Mouse (Mus musculus): ENCODE data around the gene Cabp1. TPM values are rescaled to one million over a fixed set of nuclear protein-coding genes. Genes with fewer than 3 reads are reported as not detected.
A peak's percentile ranks its signal among the peaks of the same experiment; 100 is the strongest.
"Not testable (repeated sequence)": the region's sequence is repeated elsewhere in the genome, so short reads cannot be mapped to it uniquely, and the experiment has no call there.

Cabp1 gene
- total RNA-seq, 2 experiments from 2014 or later = 319 to 335 TPM

GRCm38 (mm10) chr5:115167396-115167795, 26.8 kb downstream of the Cabp1 start:
- no peak for DNase-seq (ENCODE audit: extremely low spot score in 1 of 2, low spot score in 2 of 2)
- TF ChIP-seq CTCF (IDR thresholded peaks at IDR 0.05) = no peak
- intact Hi-C loops (cut with DNase I) = no loop called here
- H3K4me3 ChIP-seq = no peak overlapping the region
- H3K27ac ChIP-seq = no peak overlapping the region

GRCm38 (mm10) chr5:115166815-115167194, 27.4 kb downstream of the Cabp1 start:
- H3K4me3 ChIP-seq = no peak overlapping the region
- intact Hi-C loops (cut with DNase I) = no loop called here
- no peak for DNase-seq (ENCODE audit: extremely low spot score in 1 of 2, low spot score in 2 of 2)
- H3K27ac ChIP-seq = no peak overlapping the region
- TF ChIP-seq CTCF (IDR thresholded peaks at IDR 0.05) = no peak

GRCm38 (mm10) chr5:115165895-115166814, 28.0 kb downstream of the Cabp1 start:
- no peak for DNase-seq (ENCODE audit: extremely low spot score in 1 of 2, low spot score in 2 of 2)
- TF ChIP-seq CTCF (IDR thresholded peaks at IDR 0.05) = no peak; the same call in none of the 2 replicates
- Histone ChIP-seq H3K4me3 (no peak overlapping the region), H3K27ac (no peak overlapping the region)
- intact Hi-C loops (cut with DNase I) = no loop called here

- H3K27ac ChIP-seq = no peak overlapping the region
- no peak overlapping the region for H3K4me3 ChIP-seq
- peak; percentile 59 for TF ChIP-seq CTCF (IDR thresholded peaks at IDR 0.05)
- intact Hi-C loops (cut with DNase I) = no loop called here
- DNase-seq (ENCODE audit: extremely low spot score in 1 of 2, low spot score in 2 of 2) = no peak
These were observed 28.8 kb downstream of the Cabp1 start for GRCm38 (mm10) chr5:115165351-115165750.

- not testable (repeated sequence) for DNase-seq (ENCODE audit: extremely low spot score in 1 of 2, low spot score in 2 of 2); H3K4me3 ChIP-seq; H3K27ac ChIP-seq
- intact Hi-C loops (cut with DNase I) = loop anchor here (5.0 kb wide), 1 partner anchor 187 kb away; no protein-coding TSS in a partner anchor
These were observed 29.7 kb downstream of the Cabp1 start for GRCm38 (mm10) chr5:115164446-115164845.

GRCm38 (mm10) chr5:115163563-115163962, 30.6 kb downstream of the Cabp1 start:
- DNase-seq (ENCODE audit: extremely low spot score in 1 of 2, low spot score in 2 of 2) = peak; percentile 53 to 58

GRCm38 (mm10) chr5:115161940-115162279, 32.3 kb downstream of the Cabp1 start:
- H3K4me3 ChIP-seq; DNase-seq (ENCODE audit: extremely low spot score in 1 of 2, low spot score in 2 of 2); H3K27ac ChIP-seq: not testable (repeated sequence)
- intact Hi-C loops (cut with DNase I) = loop anchor here (5.0 kb wide), 1 partner anchor 185 kb away; no protein-coding TSS in a partner anchor

More at GRCm38 (mm10) chr5:115163563-115163962, 30.6 kb downstream of the Cabp1 start:
- Histone ChIP-seq H3K27ac (no peak overlapping the region), H3K4me3 (no peak overlapping the region)
- intact Hi-C loops (cut with DNase I) = loop anchor here (5.0 kb wide), 1 partner anchor 186 kb away; no protein-coding TSS in a partner anchor
- TF ChIP-seq CTCF (IDR thresholded peaks at IDR 0.05) = peak; percentile 63

GRCm38 (mm10) chr5:115161064-115161939, 32.9 kb downstream of the Cabp1 start:
- Histone ChIP-seq H3K27ac (peak overlapping the region; percentile 57), H3K4me3 (no peak overlapping the region)
- intact Hi-C loops (cut with DNase I) = loop anchor here (5.0 kb wide), 1 partner anchor 184 kb away; no protein-coding TSS in a partner anchor
- TF ChIP-seq CTCF (IDR thresholded peaks at IDR 0.05) = no peak
- no peak for DNase-seq (ENCODE audit: extremely low spot score in 1 of 2, low spot score in 2 of 2)

GRCm38 (mm10) chr5:115160655-115161054, 33.5 kb downstream of the Cabp1 start:
- DNase-seq (ENCODE audit: extremely low spot score in 1 of 2, low spot score in 2 of 2) = no peak
- Histone ChIP-seq H3K4me3 (no peak overlapping the region), H3K27ac (peak overlapping the region; percentile 57)
- intact Hi-C loops (cut with DNase I) = loop anchor here (5.0 kb wide), 1 partner anchor 183 kb away; no protein-coding TSS in a partner anchor
- TF ChIP-seq CTCF (IDR thresholded peaks at IDR 0.05) = no peak

- intact Hi-C loops (cut with DNase I) = no loop called here
- Histone ChIP-seq H3K4me3 (peak overlapping the region; percentile 96), H3K27ac (peak overlapping the region; percentile 96)
- no peak for DNase-seq (ENCODE audit: extremely low spot score in 1 of 2, low spot score in 2 of 2)
- TF ChIP-seq CTCF (IDR thresholded peaks at IDR 0.05) = no peak
These were observed 35.0 kb downstream of the Cabp1 start for GRCm38 (mm10) chr5:115159165-115159564.

- no peak; the same call in 1 of the 2 replicates for TF ChIP-seq CTCF (IDR thresholded peaks at IDR 0.05)
- intact Hi-C loops (cut with DNase I) = loop anchor here (1.0 kb wide), 1 partner anchor 76 kb away; no protein-coding TSS in a partner anchor
- Histone ChIP-seq H3K4me3 (peak within 1 kb of the TSS; percentile 96), H3K27ac (peak within 1 kb of the TSS; percentile 96)
- peak; percentile 99 to 100 for DNase-seq (ENCODE audit: extremely low spot score in 1 of 2, low spot score in 2 of 2)
These were observed 35.9 kb downstream of the Cabp1 start, which contains the start of gene Mlec for GRCm38 (mm10) chr5:115158040-115158983. Mlec (minus strand) TSS chr5:115158179.

Data from left cerebral cortex, adult 2 months (tissue).